In genomic region chr4:129746106-129746505, GRCm38 (mm10) we compare ENCODE assay signal across 25 mouse cellular contexts.
"Had no signal": no experiment of that assay in that cellular context is flagged by ENCODE, and none has a peak within 500 bp of the region (broad histone marks: within the 10 kb centered on the region; RNA-seq: fewer than 3 reads in every experiment).

No protein-coding gene starts in this region.

- H3K27ac ChIP-seq: heart, embryonic 10.5 days; hindbrain, embryonic 10.5 days; hindbrain, embryonic 12.5 days; hindbrain, embryonic 14.5 days; intestine, embryonic 15.5 days; layer of hippocampus, adult 2 months; left cerebral cortex, adult 2 months; limb, embryonic 10.5 days; limb, embryonic 12.5 days; liver, embryonic 13.5 days; liver, embryonic 15.5 days had no signal

- H3K36me3 ChIP-seq: heart, embryonic 10.5 days; heart, embryonic 12.5 days; hindbrain, embryonic 10.5 days; hindbrain, embryonic 12.5 days; intestine, embryonic 15.5 days; limb, embryonic 10.5 days; limb, embryonic 12.5 days; liver, embryonic 13.5 days; liver, embryonic 15.5 days had no signal

- ATAC-seq: hindbrain, embryonic 16.5 days; inflammation-experienced regulatory T-cells, adult 6 months; intestine, embryonic 15.5 days; intestine, postnatal 0 days had no signal

- H3K4me3 ChIP-seq: heart, embryonic 10.5 days; heart, embryonic 12.5 days; hindbrain, embryonic 10.5 days; hindbrain, embryonic 12.5 days; intestine, embryonic 15.5 days; layer of hippocampus, adult 2 months; left cerebral cortex, adult 2 months; limb, embryonic 10.5 days; limb, embryonic 12.5 days; liver, embryonic 13.5 days; liver, embryonic 15.5 days had no signal

- DNase-seq: gastrocnemius, postnatal 14 days; gastrocnemius, postnatal 36 days; heart, adult 18-20 months; heart, postnatal 10 days; heart, postnatal 4 days; kidney, adult 18-20 months; kidney, postnatal 10 days; kidney, postnatal 25 days; kidney, postnatal 4 days; liver; liver, embryonic 13.5 days had no signal
